ENCODE assay signal across 14 mouse cellular contexts in genomic region chr9:96893582-96893981, GRCm38 (mm10). TPM values are rescaled to one million over a fixed set of nuclear protein-coding genes. Genes with fewer than 3 reads are reported as not detected.
DNase-seq lines count a peak whose midpoint lies in the region; ATAC-seq and TF ChIP-seq lines count a peak whose summit lies in the region.
"Had no signal": no experiment of that assay in that cellular context is flagged by ENCODE, and none has a peak within 500 bp of the region (broad histone marks: within the 10 kb centered on the region; RNA-seq: fewer than 3 reads in every experiment).

No protein-coding gene starts in this region.

- no peaks in the 10 kb centered on the region; the same call in 1 of the 2 replicates for H3K4me1 ChIP-seq in embryonic fibroblast, embryonic 13.5 days (ENCODE audit: control insufficient read depth, insufficient read depth, low read length)
- peaks cover 6% of the 10 kb centered on the region; the same call in 1 of the 2 replicates for H3K4me1 ChIP-seq in liver, postnatal 0 days (ENCODE audit: insufficient read depth)

- peaks cover 7% of the 10 kb centered on the region for H3K27me3 ChIP-seq in liver, postnatal 0 days (ENCODE audit: insufficient read depth, low read length)

- no peak for TF ChIP-seq EP300 in liver, postnatal 0 days (IDR thresholded peaks at IDR 0.05; ENCODE audit: low read depth)

- TF ChIP-seq CTCF in embryonic fibroblast, embryonic 13.5 days (IDR thresholded peaks at IDR 0.05; ENCODE audit: borderline replicate concordance, insufficient read depth, low read length): no peak
- TF ChIP-seq CTCF in liver, postnatal 0 days (IDR thresholded peaks at IDR 0.05; ENCODE audit: low read depth): no peak

- no peak overlapping the region for H3K4me2 ChIP-seq in liver, postnatal 0 days (ENCODE audit: low read depth, low read length)
- H3K4me2 ChIP-seq: embryonic facial prominence, embryonic 12.5 days; heart, embryonic 13.5 days had no signal

- H3K9me3 ChIP-seq in liver, postnatal 0 days (ENCODE audit: low read length): no peaks in the 10 kb centered on the region
- H3K9me3 ChIP-seq: embryonic facial prominence, embryonic 12.5 days had no signal

- DNase-seq in kidney, adult 11 months: peak; percentile 40
- DNase-seq in kidney, adult 18-20 months: no peak
- DNase-seq in 416B (ENCODE audit: low read depth): peak; percentile 31
- DNase-seq in liver, postnatal 0 days: no peak
- DNase-seq in urinary bladder, postnatal 36 days (ENCODE audit: low spot score in 2 of 2): no peak
- no peak for DNase-seq in cerebellum, adult 18-20 months
- DNase-seq: cerebellum, postnatal 36 days; heart, postnatal 4 days; lung, postnatal 14 days; thymus, adult 2 months had no signal

- 49% methylated on average over 5 of the region's 5 CpGs for WGBS in liver, postnatal 0 days (ENCODE audit: insufficient replicate concordance)

- no peak for TF ChIP-seq POLR2A in embryonic fibroblast, embryonic 13.5 days (IDR thresholded peaks at IDR 0.05; ENCODE audit: low read depth, low read length)

- H3K9ac ChIP-seq in liver, postnatal 0 days (replicated peaks): no peak overlapping the region
- H3K9ac ChIP-seq: embryonic facial prominence, embryonic 12.5 days; heart, embryonic 13.5 days; liver, embryonic 14.5 days had no signal

- ATAC-seq in liver, postnatal 0 days: peak; percentile 20; the same call in 1 of the 2 replicates

- no peaks in the 10 kb centered on the region for H3K36me3 ChIP-seq in liver, postnatal 0 days (replicated peaks; ENCODE audit: insufficient read depth, low read length)
- H3K36me3 ChIP-seq: embryonic facial prominence, embryonic 12.5 days; heart, embryonic 13.5 days had no signal

- no peak overlapping the region for H3K4me3 ChIP-seq in embryonic fibroblast, embryonic 13.5 days (ENCODE audit: insufficient read depth, low read length)
- H3K4me3 ChIP-seq in liver, postnatal 0 days (ENCODE audit: low read depth, low read length): no peak overlapping the region
- H3K4me3 ChIP-seq: embryonic facial prominence, embryonic 12.5 days; heart, embryonic 13.5 days had no signal

- peak overlapping the region; percentile 50; the same call in 1 of the 2 replicates for H3K27ac ChIP-seq in embryonic fibroblast, embryonic 13.5 days (ENCODE audit: insufficient read depth, low read length)
- no peak overlapping the region for H3K27ac ChIP-seq in liver, postnatal 0 days (ENCODE audit: low read depth)
- H3K27ac ChIP-seq: embryonic facial prominence, embryonic 12.5 days; heart, embryonic 13.5 days; liver, embryonic 14.5 days had no signal

RNA-seq across cellular contexts. Expression of gene Pxylp1, which starts 1.1 kb away (rescaled TPM):
- polyA plus RNA-seq in embryonic fibroblast, embryonic 13.5 days (2011; ENCODE audit: insufficient read length, low read depth, missing spikeins): 19.5 and 31.4 TPM in 2 replicates
- polyA plus RNA-seq in liver, postnatal 0 days (2015; fragmentation: Nextera tagmentation; extraction: Ambion mirVana): 4.9 and 5.3 TPM in 2 replicates

Comparison
In these comparisons a context has a peak if more than half of its experiments do, and no peak if none do; other contexts are left out.
1. DNase-seq: peak in kidney, adult 11 months (single experiment) and 416B (single experiment); none in kidney, adult 18-20 months (single experiment), liver, postnatal 0 days (single experiment), urinary bladder, postnatal 36 days (0 of 2) and cerebellum, adult 18-20 months (0 of 2).